Mouse (Mus musculus) frontal cortex, postnatal 14 days (tissue): Measurements from ENCODE around the gene Rpap1.

Experiments used
- DNase-seq, 2 experiments: peaks; one replicate each; pipeline ENCODE4 v3.0.0; 2022; ENCODE audit warnings: low spot score in 2 of 2

Gene Rpap1

GRCm38 (mm10) chr2:119799181-119799960 lies 12.0 kb upstream of the Rpap1 start:
- DNase-seq, result no peak

- no peak for DNase-seq
Observed at GRCm38 (mm10) chr2:119798246-119798927, 11.1 kb upstream of the Rpap1 start.

GRCm38 (mm10) chr2:119797279-119797783 lies 10.0 kb upstream of the Rpap1 start, which contains the start of gene Tyro3:
TSS of gene Tyro3 (plus strand) at chr2:119797733.
- no peak for DNase-seq

- DNase-seq, result no peak
Observed at GRCm38 (mm10) chr2:119789996-119790395, 2.7 kb upstream of the Rpap1 start.

GRCm38 (mm10) chr2:119767246-119767645 lies 20.1 kb downstream of the Rpap1 start:
- DNase-seq, result no peak

DNA sequence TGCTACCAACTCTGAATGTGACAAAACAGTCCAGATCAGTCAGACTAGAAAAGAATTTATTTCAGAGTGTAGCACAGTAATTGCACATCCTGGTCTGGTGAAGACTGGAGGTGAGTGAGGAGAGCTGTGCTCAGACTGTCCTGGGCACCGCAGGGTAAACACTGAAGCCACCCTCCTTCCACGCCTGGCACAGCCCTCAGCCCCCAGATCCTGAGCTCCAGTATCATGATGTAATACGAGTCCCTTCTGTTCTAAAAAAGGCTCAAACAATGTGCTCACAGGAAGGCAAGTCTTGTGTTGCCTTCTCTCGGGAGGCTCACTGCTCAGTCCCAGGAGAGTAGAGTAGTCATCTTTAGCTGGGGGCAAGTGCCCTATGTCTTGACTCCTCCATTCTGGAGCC lies 23.4 kb downstream of the Rpap1 start:
- no peak for DNase-seq

- DNase-seq, result no peak
Observed at GRCm38 (mm10) chr2:119762276-119762675, 25.1 kb downstream of the Rpap1 start.

- DNase-seq, result no peak
Observed at GRCm38 (mm10) chr2:119760251-119760650, 27.1 kb downstream of the Rpap1 start, which contains the start of gene Ltk. TSS of gene Ltk (minus strand) at chr2:119760431.

DNA sequence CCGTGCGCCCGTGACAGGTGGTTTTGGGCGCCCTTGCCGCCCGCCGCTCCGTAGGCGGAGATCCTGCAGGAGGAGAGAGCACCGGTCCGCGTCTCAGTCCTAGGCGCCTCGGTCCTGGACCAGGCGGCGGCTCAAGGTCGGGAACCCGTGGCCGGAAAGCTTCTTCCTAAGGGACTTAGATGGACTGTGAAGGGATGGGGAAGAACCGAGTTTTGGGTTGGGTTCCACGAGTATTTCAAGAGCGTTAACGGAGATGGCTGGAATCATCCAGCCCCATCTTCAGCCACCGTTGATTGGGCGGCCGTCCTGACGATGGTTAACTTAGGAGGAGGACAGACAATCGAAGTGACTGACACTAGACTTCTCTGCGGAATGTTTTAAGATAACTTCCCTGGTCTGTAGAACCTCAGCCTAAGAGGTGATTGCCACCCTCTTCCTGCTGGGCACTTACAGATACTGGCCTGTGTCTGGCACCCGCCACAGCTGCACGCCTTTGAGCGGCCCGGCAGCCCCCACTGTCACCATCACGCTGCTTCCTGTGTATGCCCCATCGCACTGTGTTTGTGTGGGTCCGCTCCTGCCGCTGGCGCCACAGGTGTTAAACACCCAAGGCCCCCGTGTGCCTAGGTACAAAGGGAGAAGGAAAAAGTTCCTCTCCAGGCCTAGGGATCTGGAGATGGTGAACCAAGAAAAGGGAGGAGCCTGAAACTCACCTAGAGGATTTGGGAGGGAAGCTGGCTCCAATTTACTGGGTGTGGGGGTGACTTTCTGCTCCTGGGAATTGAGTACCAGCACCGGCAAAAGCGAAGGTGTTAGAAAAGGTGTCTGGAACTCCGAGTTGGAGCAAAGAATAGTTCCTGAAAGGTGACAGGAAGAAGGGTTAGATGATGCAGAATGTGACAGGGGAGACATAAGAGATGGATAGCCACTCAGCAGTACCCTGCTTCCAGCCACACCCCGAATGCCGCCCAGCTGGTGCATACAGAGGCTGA lies 28.2 kb downstream of the Rpap1 start:
- DNase-seq, result no peak

- DNase-seq, result no peak
Observed at GRCm38 (mm10) chr2:119758101-119758843, 29.1 kb downstream of the Rpap1 start.

DNA sequence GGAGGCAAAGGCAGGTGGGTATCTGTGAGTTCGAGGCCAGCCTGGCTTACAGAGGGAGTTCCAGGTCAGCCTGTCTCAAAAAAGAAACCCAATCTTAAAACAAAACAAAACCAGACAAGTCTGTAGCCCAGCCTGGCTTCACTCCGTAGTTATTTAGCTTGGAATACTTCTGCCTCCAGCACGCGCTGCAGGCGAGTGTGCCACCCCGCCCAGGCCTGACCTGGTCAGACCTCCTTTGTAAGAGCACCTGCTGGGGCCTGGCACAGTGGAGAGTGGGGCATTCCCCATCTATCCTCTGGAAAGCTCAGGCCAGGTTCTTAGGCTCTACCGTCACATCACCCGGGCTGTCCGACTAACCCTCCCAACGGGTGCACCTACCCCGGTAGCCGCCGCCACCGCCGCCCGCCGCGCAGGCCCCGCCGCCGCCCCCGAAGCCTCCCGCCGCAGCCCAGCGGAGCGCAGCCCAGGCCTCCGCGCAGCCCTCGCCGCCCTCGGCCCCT lies 29.7 kb downstream of the Rpap1 start:
- no peak for DNase-seq

GRCm38 (mm10) chr2:119749260-119749659 lies 38.1 kb downstream of the Rpap1 start:
- no peak for DNase-seq

DNA sequence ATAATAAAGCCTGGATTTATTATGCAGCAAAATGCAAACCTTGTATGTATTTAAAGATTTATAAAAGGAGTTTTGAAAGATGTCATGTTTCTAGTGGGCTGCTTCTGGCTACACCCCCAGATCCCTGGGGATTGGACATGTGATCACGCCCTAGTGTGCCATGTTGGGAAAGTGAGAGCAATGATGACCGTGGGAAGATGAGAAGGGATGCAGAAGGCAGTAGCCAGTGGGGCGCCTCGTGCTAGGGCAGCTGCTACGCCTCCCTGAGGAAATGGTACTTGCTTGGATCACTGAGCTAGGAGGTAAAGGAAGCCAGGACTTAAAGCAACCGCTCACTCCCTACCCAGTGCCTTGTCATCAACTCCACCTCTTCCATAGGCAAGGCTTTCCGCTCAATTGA lies 39.8 kb downstream of the Rpap1 start:
- peak in 1 of 2 experiments; percentile 50 for DNase-seq

- no peak for DNase-seq
Observed at GRCm38 (mm10) chr2:119745281-119745680, 42.1 kb downstream of the Rpap1 start.

DNA sequence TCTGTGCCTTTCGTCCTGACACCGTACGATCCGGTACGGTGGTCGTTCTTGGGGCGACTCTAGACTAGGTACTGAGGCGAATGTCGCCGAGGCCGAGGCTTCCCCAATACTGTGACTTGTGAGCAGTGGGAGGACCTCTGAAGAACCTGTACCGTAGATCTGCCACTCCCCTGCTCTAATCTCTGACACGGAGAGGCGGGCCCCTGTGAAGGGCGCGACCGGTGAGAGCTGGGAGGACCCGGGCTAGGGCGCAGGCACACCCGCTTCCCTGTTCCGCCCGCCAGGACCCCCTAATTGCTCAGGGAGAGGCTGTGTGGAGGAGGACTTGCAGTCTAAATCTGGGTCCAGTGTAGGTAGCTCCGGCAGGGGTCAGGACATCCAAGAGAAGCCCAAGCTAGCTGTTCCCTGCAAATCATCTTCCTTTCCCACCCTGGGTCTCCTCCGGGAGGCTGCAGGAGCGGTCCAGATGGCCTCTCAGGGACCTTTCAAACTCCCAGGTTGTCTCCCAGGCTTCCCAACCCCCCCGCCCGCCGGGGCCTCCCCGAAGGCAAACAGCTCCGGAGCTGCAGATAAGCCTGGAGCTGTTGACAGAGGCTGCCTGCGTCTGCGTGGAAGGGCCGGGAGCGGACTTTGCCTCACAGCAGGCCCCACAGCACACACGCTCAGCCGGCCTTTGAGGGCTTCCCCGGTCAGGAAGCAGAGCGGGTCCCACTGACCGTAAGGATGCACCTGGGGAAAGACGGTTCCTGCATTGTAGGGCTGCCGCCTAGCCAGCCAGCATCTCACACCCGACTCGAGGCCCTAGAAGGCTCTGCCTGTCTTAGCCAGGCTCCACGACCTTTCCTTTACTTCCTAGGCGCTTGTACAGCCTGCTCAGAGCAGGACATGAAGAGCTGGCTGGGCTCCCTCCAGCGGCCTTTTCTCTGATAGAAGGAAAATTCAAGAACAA lies 42.9 kb downstream of the Rpap1 start:
- DNase-seq, result no peak

- DNase-seq, result no peak
Observed at GRCm38 (mm10) chr2:119743808-119744162, 43.6 kb downstream of the Rpap1 start.

DNA sequence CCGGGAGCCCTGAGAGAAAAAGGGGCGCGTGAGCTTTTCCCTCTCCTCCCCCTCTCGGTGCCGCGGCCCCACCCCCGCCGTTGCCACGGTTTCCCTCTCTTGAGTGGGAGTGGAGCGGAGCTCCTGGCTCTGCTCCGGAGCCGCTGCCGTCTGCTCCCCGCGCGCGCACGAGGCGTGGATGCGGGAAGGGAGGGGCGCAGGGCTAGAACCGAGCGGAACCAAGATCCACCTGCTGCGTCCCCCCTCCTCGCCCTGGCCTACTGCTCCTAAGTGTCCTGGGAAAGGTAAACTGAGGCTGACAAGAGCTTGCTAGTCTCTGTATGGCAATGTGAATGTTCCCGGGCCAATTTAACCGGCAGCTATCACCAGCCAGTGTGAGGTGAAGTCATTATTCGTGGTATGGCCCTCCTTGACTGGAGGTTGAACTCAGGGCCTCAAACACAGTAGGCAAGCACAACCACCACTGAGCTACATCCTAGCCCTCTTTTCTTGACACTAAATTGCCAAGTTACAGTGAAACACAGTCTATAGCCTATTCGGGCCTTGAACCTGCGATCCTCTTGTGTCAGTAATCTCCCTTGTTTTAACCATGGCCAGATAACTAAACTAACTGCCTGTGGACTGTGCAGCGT lies 44.0 kb downstream of the Rpap1 start:
- peak; percentile 60 to 68 for DNase-seq

- DNase-seq, result no peak
Observed at GRCm38 (mm10) chr2:119742461-119743175, 44.7 kb downstream of the Rpap1 start.
